In genomic region chr19:41981595-41981927, GRCm38 (mm10) we compare ENCODE assay signal across 7 mouse cellular contexts. TPM values are rescaled to one million over a fixed set of nuclear protein-coding genes. Genes with fewer than 3 reads are reported as not detected.
A peak's percentile ranks its signal among the peaks of the same experiment; 100 is the strongest.
DNase-seq lines count a peak whose midpoint lies in the region; ATAC-seq lines count a peak whose summit lies in the region.

Gene Ubtd1 (plus strand): TSS chr19:41981763.

- no peaks in the 10 kb centered on the region for H3K9me3 ChIP-seq in forebrain, embryonic 12.5 days
- H3K9me3 ChIP-seq in hindbrain, embryonic 11.5 days (ENCODE audit: control insufficient read depth, low read length), result no peaks in the 10 kb centered on the region
- H3K9me3 ChIP-seq in liver, embryonic 13.5 days (replicated peaks), result no peaks in the 10 kb centered on the region

- H3K4me1 ChIP-seq in forebrain, embryonic 12.5 days, result peaks cover 24% of the 10 kb centered on the region
- no peaks in the 10 kb centered on the region; the same call in 1 of the 2 replicates for H3K4me1 ChIP-seq in hindbrain, embryonic 11.5 days (replicated peaks; ENCODE audit: control insufficient read depth, insufficient read depth, low read length)
- H3K4me1 ChIP-seq in liver, embryonic 13.5 days (replicated peaks), result peaks cover 45% of the 10 kb centered on the region

- under 1% methylated on average over 33 of the region's 33 CpGs for WGBS in forebrain, embryonic 12.5 days
- under 1% methylated on average over 33 of the region's 33 CpGs for WGBS in hindbrain, embryonic 11.5 days
- WGBS in liver, embryonic 13.5 days (ENCODE audit: insufficient replicate concordance), result under 1% methylated on average over 33 of the region's 33 CpGs

- DNase-seq in urinary bladder, adult 2 months (ENCODE audit: low spot score), result no peak
- no peak for DNase-seq in urinary bladder, postnatal 14 days (ENCODE audit: low spot score)
- no peak for DNase-seq in hindbrain, embryonic 11.5 days (ENCODE audit: low spot score)
- no peak for DNase-seq in liver, embryonic 13.5 days
- no peak for DNase-seq in ovary, postnatal 14 days (ENCODE audit: low spot score)
- no peak for DNase-seq in cerebellum, adult 11 months

- H3K36me3 ChIP-seq in forebrain, embryonic 12.5 days (replicated peaks), result no peaks in the 10 kb centered on the region
- no peaks in the 10 kb centered on the region for H3K36me3 ChIP-seq in hindbrain, embryonic 11.5 days (ENCODE audit: control insufficient read depth, insufficient read depth, low read length)
- H3K36me3 ChIP-seq in liver, embryonic 13.5 days, result 0 out of 2 replicates have a peak, but pooled peaks cover 3% of the 10 kb centered on the region

- peak within 1 kb of the TSS; percentile 76 for H3K9ac ChIP-seq in forebrain, embryonic 12.5 days
- H3K9ac ChIP-seq in hindbrain, embryonic 11.5 days (ENCODE audit: low read depth, low read length), result peak within 1 kb of the TSS; percentile 74
- H3K9ac ChIP-seq in liver, embryonic 13.5 days, result peak within 1 kb of the TSS; percentile 82

- peak within 1 kb of the TSS; percentile 70 for H3K4me3 ChIP-seq in forebrain, embryonic 12.5 days (replicated peaks)
- peak within 1 kb of the TSS; percentile 83 for H3K4me3 ChIP-seq in hindbrain, embryonic 11.5 days (ENCODE audit: low read depth, low read length)
- H3K4me3 ChIP-seq in liver, embryonic 13.5 days (replicated peaks), result peak within 1 kb of the TSS; percentile 85

- ATAC-seq in forebrain, embryonic 12.5 days (ENCODE audit: low FRiP score), result no peak
- no peak for ATAC-seq in hindbrain, embryonic 11.5 days (ENCODE audit: low FRiP score)
- no peak for ATAC-seq in liver, embryonic 13.5 days (ENCODE audit: low read depth)

- peaks cover 22% of the 10 kb centered on the region for H3K27me3 ChIP-seq in forebrain, embryonic 12.5 days
- H3K27me3 ChIP-seq in hindbrain, embryonic 11.5 days (ENCODE audit: control insufficient read depth, insufficient read depth, low read length), result no peaks in the 10 kb centered on the region; the same call in 1 of the 2 replicates
- peaks cover 37% of the 10 kb centered on the region for H3K27me3 ChIP-seq in liver, embryonic 13.5 days

- H3K4me2 ChIP-seq in forebrain, embryonic 12.5 days, result peak within 1 kb of the TSS; percentile 100
- peak within 1 kb of the TSS; percentile 100 for H3K4me2 ChIP-seq in hindbrain, embryonic 11.5 days (replicated peaks; ENCODE audit: low read depth, low read length)
- H3K4me2 ChIP-seq in liver, embryonic 13.5 days, result peak within 1 kb of the TSS; percentile 96

- H3K27ac ChIP-seq in forebrain, embryonic 12.5 days, result peak within 1 kb of the TSS; percentile 82
- peak within 1 kb of the TSS; percentile 54 for H3K27ac ChIP-seq in hindbrain, embryonic 11.5 days (ENCODE audit: low read depth, low read length)
- peak within 1 kb of the TSS; percentile 86 for H3K27ac ChIP-seq in liver, embryonic 13.5 days

RNA-seq across cellular contexts. Expression of gene Ubtd1, which starts in this region (rescaled TPM):
- 33.2 and 39.2 TPM in 2 replicates for polyA plus RNA-seq in urinary bladder, adult 2 months (2012; rRNA removed)
- 7.1 and 7.8 TPM in 2 replicates for polyA plus RNA-seq in forebrain, embryonic 12.5 days (2016; fragmentation: Nextera tagmentation; extraction: Ambion mirVana)
- 6.5 and 7.7 TPM in 2 replicates for polyA plus RNA-seq in hindbrain, embryonic 11.5 days (2014; fragmentation: Nextera tagmentation; extraction: Ambion mirVana)
- 3.3 and 3.9 TPM in 2 replicates for polyA plus RNA-seq in liver, embryonic 13.5 days (2015; fragmentation: Nextera tagmentation; extraction: Ambion mirVana)
